27 mouse cellular contexts compared by ENCODE assay signal in genomic region chr8:89492336-89492735, GRCm38 (mm10).
DNase-seq lines count a peak whose midpoint lies in the region; TF ChIP-seq lines count a peak whose summit lies in the region.
"Had no signal": no experiment of that assay in that cellular context is flagged by ENCODE, and none has a peak within 500 bp of the region (broad histone marks: within the 10 kb centered on the region; RNA-seq: fewer than 3 reads in every experiment).

No protein-coding gene starts in this region.

- no peaks in the 10 kb centered on the region for H3K36me3 ChIP-seq in ES-E14 (ENCODE audit: control insufficient read depth, insufficient read depth, low read length, poor library complexity, severe bottlenecking)
- H3K36me3 ChIP-seq: embryonic facial prominence, embryonic 10.5 days; embryonic facial prominence, embryonic 13.5 days; forebrain, embryonic 10.5 days; heart, embryonic 12.5 days; heart, embryonic 15.5 days; hindbrain, embryonic 10.5 days; hindbrain, embryonic 13.5 days; intestine, embryonic 15.5 days had no signal

- peaks cover 0 to 2% of the 10 kb centered on the region in 2 experiments; a peak in 1 of 4 replicates for H3K4me1 ChIP-seq in ES-E14 (ENCODE audit: control insufficient read depth in 2 of 2, insufficient read depth in 2 of 2, low read length in 2 of 2, poor library complexity in 1 of 2)
- H3K4me1 ChIP-seq in embryonic fibroblast, embryonic 13.5 days (ENCODE audit: control insufficient read depth, insufficient read depth, low read length), result peaks cover 8% of the 10 kb centered on the region
- H3K4me1 ChIP-seq: embryonic facial prominence, embryonic 10.5 days; embryonic facial prominence, embryonic 13.5 days; forebrain, embryonic 10.5 days; forebrain, embryonic 13.5 days; heart, embryonic 12.5 days; heart, embryonic 15.5 days; hindbrain, embryonic 10.5 days; hindbrain, embryonic 13.5 days; intestine, embryonic 15.5 days had no signal

- no peaks in the 10 kb centered on the region for H3K9me3 ChIP-seq in ES-E14 (ENCODE audit: control insufficient read depth, insufficient read depth, low read depth, low read length)
- H3K9me3 ChIP-seq: embryonic facial prominence, embryonic 10.5 days; embryonic facial prominence, embryonic 13.5 days; forebrain, embryonic 10.5 days; forebrain, embryonic 13.5 days; heart, embryonic 12.5 days; heart, embryonic 15.5 days; hindbrain, embryonic 10.5 days; hindbrain, embryonic 13.5 days; intestine, embryonic 15.5 days had no signal

- in situ Hi-C loops in ES-E14 (cut with MboI; ENCODE audit: low sequenced_read_pairs in 2 of 2, unreplicated experiment in 2 of 2), result no loop called here

- no peak for TF ChIP-seq POLR2A in embryonic fibroblast, embryonic 13.5 days (IDR thresholded peaks at IDR 0.05; ENCODE audit: low read depth, low read length)

- TF ChIP-seq CTCF in embryonic fibroblast, embryonic 13.5 days (IDR thresholded peaks at IDR 0.05; ENCODE audit: borderline replicate concordance, insufficient read depth, low read length), result no peak
- TF ChIP-seq CTCF in layer of hippocampus, adult 2 months (conservative IDR thresholded peaks at IDR 0.05), result no peak

- H3K9ac ChIP-seq in ES-E14 (ENCODE audit: insufficient read depth, low read depth, low read length, poor library complexity, severe bottlenecking), result no peak overlapping the region
- H3K9ac ChIP-seq: embryonic facial prominence, embryonic 13.5 days; forebrain, embryonic 13.5 days; heart, embryonic 12.5 days; heart, embryonic 15.5 days; hindbrain, embryonic 13.5 days; intestine, embryonic 15.5 days had no signal

- no peak overlapping the region for H3K27ac ChIP-seq in ES-E14 (ENCODE audit: insufficient read depth, low read depth, low read length, poor library complexity, severe bottlenecking)
- H3K27ac ChIP-seq in embryonic fibroblast, embryonic 13.5 days (ENCODE audit: insufficient read depth, low read length), result peak overlapping the region; percentile 81
- H3K27ac ChIP-seq in layer of hippocampus, adult 2 months, result no peak overlapping the region
- H3K27ac ChIP-seq: embryonic facial prominence, embryonic 10.5 days; embryonic facial prominence, embryonic 13.5 days; forebrain, embryonic 10.5 days; forebrain, embryonic 13.5 days; gastrocnemius, adult 2 months; heart, embryonic 15.5 days; hindbrain, embryonic 10.5 days; hindbrain, embryonic 13.5 days; intestine, embryonic 15.5 days had no signal

- H3K4me3 ChIP-seq in ES-E14 (ENCODE audit: insufficient read depth in 1 of 2, low read depth in 1 of 2, low read length in 2 of 2, poor library complexity in 1 of 2, severe bottlenecking in 1 of 2), result no peak overlapping the region
- no peak overlapping the region for H3K4me3 ChIP-seq in embryonic fibroblast, embryonic 13.5 days (ENCODE audit: insufficient read depth, low read length)
- no peak overlapping the region for H3K4me3 ChIP-seq in layer of hippocampus, adult 2 months
- H3K4me3 ChIP-seq: embryonic facial prominence, embryonic 10.5 days; embryonic facial prominence, embryonic 13.5 days; forebrain, embryonic 10.5 days; forebrain, embryonic 13.5 days; gastrocnemius, adult 2 months; heart, embryonic 12.5 days; heart, embryonic 15.5 days; hindbrain, embryonic 10.5 days; hindbrain, embryonic 13.5 days; intestine, embryonic 15.5 days had no signal

- DNase-seq in ES-E14 (ENCODE audit: low read depth, low spot score), result no peak
- DNase-seq in R1 (ENCODE audit: low read depth, low spot score), result peak; percentile 13
- no peak for DNase-seq in ovary, postnatal 10 days (ENCODE audit: low spot score)
- no peak for DNase-seq in layer of hippocampus, adult 2 months (ENCODE audit: low spot score in 2 of 2)
- no peak for DNase-seq in gastrocnemius, postnatal 4 days (ENCODE audit: low spot score in 2 of 2)
- DNase-seq: adrenal gland, postnatal 10 days; cerebellum, adult 11 months; cerebellum, adult 2 months; cerebellum, adult 9-11 months; cerebellum, postnatal 36 days; embryo, embryonic 11 days; gastrocnemius, adult 2 months; gastrocnemius, postnatal 14 days; heart, adult 18-20 months; heart, postnatal 10 days; heart, postnatal 36 days; kidney, adult 11 months had no signal

TF ChIP-seq in ES-E14, 5 proteins besides CTCF, POLR2A, EP300 and RAD21:
- TF ChIP-seq ZNF384 (IDR thresholded peaks at IDR 0.05; ENCODE audit: low read depth, low read length) (no peak), MAFK (IDR thresholded peaks at IDR 0.05; ENCODE audit: insufficient read depth, low read depth, low read length) (peak; percentile 75)
